Mouse (Mus musculus) bone marrow, adult 2 months (tissue): Measurements from ENCODE around the gene Plxna4. TPM values are rescaled to one million over a fixed set of nuclear protein-coding genes. Genes with fewer than 3 reads are reported as not detected.

Experiments
- H3K27ac ChIP-seq: fragments of 200-500 bp; 2 replicates; pipeline ENCODE4 v1.5.1; 2012; ENCODE audit warnings: low read depth, mild to moderate bottlenecking, control low read depth, inconsistent platforms, low read length; ENCODE audit not compliant: control insufficient read depth, poor library complexity, insufficient read depth
- H3K4me1 ChIP-seq: fragments of 200-500 bp; 2 replicates; pipeline ENCODE4 v1.6.1; 2011; ENCODE audit warnings: low read length; ENCODE audit not compliant: control insufficient read depth, insufficient read depth
- H3K4me3 ChIP-seq: fragments of 200-500 bp; replicated peaks from 2 replicates; pipeline ENCODE3; 2011; ENCODE audit warnings: mild to moderate bottlenecking, low read depth, low read length, control low read depth; ENCODE audit not compliant: control insufficient read depth
- CTCF ChIP-seq: fragments of 200-500 bp; IDR thresholded peaks from 2 replicates; pipeline ENCODE4 v1.5.1; 2011; ENCODE audit warnings: low read length, control low read depth; ENCODE audit not compliant: control insufficient read depth, insufficient read depth
- POLR2A ChIP-seq: fragments of 200-500 bp; IDR thresholded peaks from 2 replicates; pipeline ENCODE4 v1.6.1; 2011; ENCODE audit warnings: low read depth, mild to moderate bottlenecking, control low read depth, low read length, borderline replicate concordance; ENCODE audit not compliant: control insufficient read depth
- WGBS: fragments of 180-500 bp; shearing (Covaris S2); methylation state at CpG from one replicate; pipeline ENCODE4 v1.1.7; 2018; 5-methylcytosine and 5-hydroxymethylcytosine counted together
- polyA plus RNA-seq: library from polyadenylated mRNA; stranded (reverse); fragments of >200 nt; gene quantifications from 2 replicates; pipeline ENCODE4 v1.2.4, GENCODE M21; 2011; ENCODE audit warnings: low replicate concordance; ENCODE audit not compliant: missing spikeins, insufficient read depth, insufficient read length

The Plxna4 gene
- polyA plus RNA-seq, 1 experiment = 6.6 TPM

GRCm38 (mm10) chr6:32583582-32583981 is 4.4 kb downstream of the Plxna4 start:
- TF ChIP-seq CTCF (no peak), POLR2A (no peak)

GRCm38 (mm10) chr6:32571485-32571884 is 16.5 kb downstream of the Plxna4 start:
- WGBS = 81% methylated on average over 5 of the region's 5 CpGs
- Histone ChIP-seq H3K4me1 (no peaks in the 10 kb centered on the region; the same call in 1 of the 2 replicates), H3K27ac (no peak overlapping the region), H3K4me3 (no peak overlapping the region)
- TF ChIP-seq POLR2A (no peak), CTCF (no peak)

More at GRCm38 (mm10) chr6:32583582-32583981, 4.4 kb downstream of the Plxna4 start:
- Histone ChIP-seq H3K4me3 (no peak overlapping the region), H3K4me1 (no peaks in the 10 kb centered on the region; the same call in 1 of the 2 replicates), H3K27ac (no peak overlapping the region)
- WGBS = 80% methylated on average over 3 of the region's 3 CpGs

GRCm38 (mm10) chr6:32570445-32570844 is 17.5 kb downstream of the Plxna4 start:
- Histone ChIP-seq H3K27ac (no peak overlapping the region), H3K4me1 (no peaks in the 10 kb centered on the region; the same call in 1 of the 2 replicates), H3K4me3 (no peak overlapping the region)
- TF ChIP-seq POLR2A = no peak
- no peak for TF ChIP-seq CTCF
- 20% methylated on average over 3 of the region's 3 CpGs for WGBS

- WGBS = 12% methylated on average over 3 of the region's 3 CpGs
- H3K4me1 ChIP-seq = no peaks in the 10 kb centered on the region; the same call in 1 of the 2 replicates
- TF ChIP-seq POLR2A = no peak
- TF ChIP-seq CTCF = no peak
- no peak overlapping the region for H3K4me3 ChIP-seq
- no peak overlapping the region for H3K27ac ChIP-seq
Measured at GRCm38 (mm10) chr6:32569919-32570318, 18.1 kb downstream of the Plxna4 start.

- no peak overlapping the region for H3K27ac ChIP-seq
- 90% methylated on average over 1 of the region's 1 CpGs for WGBS
- no peaks in the 10 kb centered on the region for H3K4me1 ChIP-seq
- TF ChIP-seq CTCF (no peak), POLR2A (no peak)
- H3K4me3 ChIP-seq = no peak overlapping the region
Measured at GRCm38 (mm10) chr6:32546915-32547314, 41.1 kb downstream of the Plxna4 start.

GRCm38 (mm10) chr6:32544021-32544420 is 44.0 kb downstream of the Plxna4 start:
- Histone ChIP-seq H3K27ac (no peak overlapping the region), H3K4me1 (no peaks in the 10 kb centered on the region), H3K4me3 (no peak overlapping the region)
- TF ChIP-seq CTCF (no peak), POLR2A (no peak)
- WGBS = 66% methylated on average over 3 of the region's 3 CpGs

GRCm38 (mm10) chr6:32540155-32540554 is 47.8 kb downstream of the Plxna4 start:
- Histone ChIP-seq H3K4me3 (no peak overlapping the region), H3K4me1 (no peaks in the 10 kb centered on the region), H3K27ac (no peak overlapping the region)
- 73% methylated on average over 4 of the region's 4 CpGs for WGBS
- TF ChIP-seq CTCF = no peak
- no peak for TF ChIP-seq POLR2A

GRCm38 (mm10) chr6:32533962-32534740 is 53.8 kb downstream of the Plxna4 start:
- WGBS = 56% methylated on average over 3 of the region's 3 CpGs
- H3K4me3 ChIP-seq = no peak overlapping the region

GRCm38 (mm10) chr6:32528081-32528570 is 59.9 kb downstream of the Plxna4 start:
- TF ChIP-seq POLR2A (no peak), CTCF (no peak)
- H3K4me1 ChIP-seq = no peaks in the 10 kb centered on the region
- WGBS = 53% methylated on average over 8 of the region's 8 CpGs
- no peak overlapping the region for H3K27ac ChIP-seq
- no peak overlapping the region for H3K4me3 ChIP-seq

More at GRCm38 (mm10) chr6:32533962-32534740, 53.8 kb downstream of the Plxna4 start:
- TF ChIP-seq POLR2A (no peak), CTCF (no peak)
- Histone ChIP-seq H3K4me1 (no peaks in the 10 kb centered on the region), H3K27ac (no peak overlapping the region)
